Mouse (Mus musculus) cerebellum, postnatal 36 days (tissue): ENCODE measurements around the gene Rep15.
A peak's percentile ranks its signal among the peaks of the same experiment; 100 is the strongest.

Experiments
- DNase-seq, 2 experiments: peaks; one replicate each; pipeline ENCODE4 v3.0.0; 2021 to 2022; ENCODE audit warnings: mixed read lengths in 2 of 2

Rep15 gene

DNA sequence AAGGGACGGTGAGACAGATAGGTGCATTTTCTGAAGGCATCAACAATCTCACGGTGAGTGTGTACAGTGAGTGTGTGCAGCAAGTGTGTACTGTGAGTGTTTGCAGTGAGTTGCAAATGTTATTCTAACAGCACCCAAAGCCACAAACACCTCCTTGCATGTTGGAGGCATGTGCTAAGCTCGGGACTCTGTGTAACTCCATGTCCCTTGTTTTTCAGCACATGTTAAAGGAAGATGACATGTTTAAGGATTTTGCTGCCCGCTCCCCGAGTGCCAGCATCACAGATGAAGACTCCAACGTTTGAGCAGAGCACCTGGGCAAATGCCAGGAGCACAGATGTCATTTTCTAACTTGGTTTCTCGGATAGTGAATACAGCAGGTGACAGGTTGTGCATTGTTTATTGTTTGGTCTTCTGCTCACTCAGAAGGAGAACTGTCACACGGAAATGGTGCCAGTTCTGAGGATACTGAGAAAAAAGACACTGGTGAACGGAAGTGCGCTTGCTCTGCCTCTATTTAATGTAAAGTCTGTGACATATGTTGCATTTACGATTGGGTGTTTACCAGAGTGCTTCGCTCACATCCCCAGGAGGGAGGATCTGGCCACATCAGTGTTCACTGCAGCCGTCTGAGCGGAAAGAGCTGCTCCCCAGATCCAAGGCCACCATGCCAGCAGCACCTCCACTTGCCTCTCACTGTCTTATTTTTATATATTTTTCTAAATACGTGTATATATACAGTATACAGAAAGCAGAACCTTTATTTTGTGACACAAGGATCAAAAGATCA is 2.1 kb upstream of the Rep15 start:
- DNase-seq, result peak; percentile 63 to 72

DNA sequence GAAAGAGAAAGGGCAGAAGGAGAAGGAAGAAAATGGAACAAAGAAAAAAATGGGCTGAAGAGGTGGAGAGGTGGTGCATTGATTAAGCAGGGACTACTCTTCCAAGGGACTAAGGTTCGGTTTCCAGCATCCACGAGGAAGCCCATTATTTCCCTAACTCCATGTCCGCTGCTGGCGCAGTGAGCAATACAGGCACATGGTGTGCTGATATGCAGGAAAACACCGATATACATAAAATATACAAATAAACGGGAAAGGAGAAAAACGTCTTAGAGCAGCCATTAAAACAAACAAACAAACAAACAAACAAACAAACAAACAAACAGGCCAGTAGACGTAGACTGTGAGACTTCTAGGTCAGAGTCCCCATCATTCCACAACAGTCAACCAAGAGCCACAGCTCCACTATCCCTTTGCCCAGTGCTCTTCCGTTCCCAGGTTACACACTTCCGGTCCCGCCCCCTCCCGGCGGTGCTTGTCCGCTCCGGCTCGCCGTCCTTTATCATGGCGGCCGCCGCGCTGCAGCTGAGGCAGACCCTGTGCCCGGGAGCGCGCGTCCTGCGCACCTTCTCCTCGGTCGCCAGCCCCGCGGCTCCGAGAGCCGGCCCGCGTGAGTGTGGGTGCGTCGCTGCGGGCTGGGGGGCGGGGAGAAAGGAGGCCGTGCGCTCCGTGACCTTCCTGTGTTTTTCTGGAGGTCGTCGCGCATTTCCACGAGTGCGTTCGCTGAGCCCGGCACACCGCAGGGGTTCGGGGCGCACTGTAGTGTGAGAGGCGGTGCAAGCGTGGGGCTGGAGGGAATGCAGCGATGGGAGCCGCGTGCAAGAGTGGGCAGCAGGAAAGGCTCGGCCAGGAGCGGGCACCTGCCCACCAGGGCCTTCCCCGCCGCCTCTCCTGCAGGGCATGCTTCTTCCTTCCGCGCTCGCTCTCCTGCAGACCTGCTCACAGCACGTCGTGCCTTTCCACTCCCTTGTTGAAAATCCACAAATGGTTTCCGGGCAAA is 10.2 kb downstream of the Rep15 start, which contains the start of gene Mrps35:
Gene Mrps35, plus strand, starts transcription at position 474 of the 1,000 bp plus-strand sequence.
- DNase-seq, result peak; percentile 92 to 93

DNA sequence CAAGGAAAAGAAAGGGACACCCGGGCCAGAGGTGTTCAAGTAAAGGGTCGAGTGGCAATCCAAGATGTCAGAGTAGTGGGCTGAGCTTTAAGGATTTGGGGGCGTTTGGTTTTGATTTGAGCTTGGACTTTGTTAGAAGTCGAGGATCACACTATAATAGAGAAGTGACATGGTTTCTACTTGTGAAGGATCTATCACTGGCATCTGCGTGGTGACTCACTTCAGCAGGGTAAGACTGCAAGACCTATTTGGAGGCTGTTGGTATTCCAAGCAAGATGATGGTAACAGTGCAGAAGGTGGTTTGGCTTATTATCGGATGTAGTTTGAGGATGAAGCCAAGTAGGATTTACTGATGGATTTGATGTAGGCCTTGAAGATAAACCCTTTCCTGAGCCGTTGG is 11.2 kb downstream of the Rep15 start:
- no peak for DNase-seq

DNA sequence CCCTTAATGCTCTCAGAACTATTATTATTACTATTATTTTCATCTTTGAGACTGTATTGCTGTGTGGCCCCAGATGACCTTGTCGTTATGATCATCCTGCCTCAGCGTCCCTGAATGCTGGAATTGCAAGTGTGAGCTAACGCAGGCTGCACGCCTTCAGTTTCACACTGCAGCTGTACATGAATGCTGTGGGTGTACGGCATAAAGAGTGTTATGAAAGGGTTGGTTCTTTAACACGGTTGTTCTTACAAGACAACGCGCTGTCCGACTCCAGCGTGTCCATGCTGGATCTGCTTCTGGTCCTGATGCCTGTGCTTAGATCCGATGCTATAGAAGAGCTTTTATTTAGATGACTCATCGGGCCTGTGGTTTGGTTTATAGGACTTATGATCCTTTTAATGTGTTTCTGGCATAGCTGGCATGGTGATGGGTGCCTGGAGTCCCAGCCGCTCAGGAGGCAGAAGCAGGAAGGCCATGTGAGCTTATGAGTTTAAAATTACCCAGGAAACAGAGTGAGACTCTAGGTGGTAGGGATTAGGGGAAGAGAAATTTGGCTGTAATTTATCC is 16.9 kb downstream of the Rep15 start:
- DNase-seq, result no peak

DNA sequence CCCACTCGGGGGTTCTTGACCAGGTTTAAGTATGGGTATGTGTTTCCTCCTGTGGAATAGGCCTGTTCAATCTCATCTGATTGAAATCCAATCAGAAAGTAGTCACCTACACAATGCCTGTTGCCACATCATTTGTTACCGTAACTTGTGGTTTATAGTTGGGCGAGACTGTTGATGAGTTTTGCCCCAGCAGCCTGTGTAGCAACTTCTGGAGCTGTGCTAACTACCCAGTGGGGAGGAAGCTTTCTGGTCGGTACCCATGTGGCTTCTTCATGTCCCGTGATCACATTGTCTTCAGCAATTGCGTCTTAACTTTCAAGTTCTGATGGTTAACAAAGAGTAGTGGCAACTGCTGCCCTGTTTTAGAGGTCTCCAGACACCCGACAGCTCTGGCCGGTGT is 19.3 kb downstream of the Rep15 start:
- DNase-seq, result no peak

DNA sequence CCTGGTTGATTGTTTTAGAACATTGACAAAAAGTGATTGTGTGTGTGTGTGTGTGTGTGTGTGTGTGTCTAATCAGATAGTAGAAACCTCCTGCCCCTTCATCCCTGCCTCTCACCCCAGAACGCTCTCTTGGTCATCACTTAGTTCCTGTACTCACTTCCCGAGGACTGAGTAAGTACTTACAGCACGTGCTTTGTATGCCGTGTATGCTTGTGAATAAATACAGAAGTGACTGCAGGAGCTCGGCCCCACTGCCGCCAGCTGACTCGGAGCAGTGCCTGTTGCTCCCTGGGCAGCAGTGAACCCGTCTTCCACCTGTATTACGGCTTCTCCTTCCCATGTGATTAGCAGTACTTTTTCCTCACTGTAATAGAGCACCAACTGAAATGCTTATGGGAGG is 20.1 kb downstream of the Rep15 start:
- no peak for DNase-seq

DNA sequence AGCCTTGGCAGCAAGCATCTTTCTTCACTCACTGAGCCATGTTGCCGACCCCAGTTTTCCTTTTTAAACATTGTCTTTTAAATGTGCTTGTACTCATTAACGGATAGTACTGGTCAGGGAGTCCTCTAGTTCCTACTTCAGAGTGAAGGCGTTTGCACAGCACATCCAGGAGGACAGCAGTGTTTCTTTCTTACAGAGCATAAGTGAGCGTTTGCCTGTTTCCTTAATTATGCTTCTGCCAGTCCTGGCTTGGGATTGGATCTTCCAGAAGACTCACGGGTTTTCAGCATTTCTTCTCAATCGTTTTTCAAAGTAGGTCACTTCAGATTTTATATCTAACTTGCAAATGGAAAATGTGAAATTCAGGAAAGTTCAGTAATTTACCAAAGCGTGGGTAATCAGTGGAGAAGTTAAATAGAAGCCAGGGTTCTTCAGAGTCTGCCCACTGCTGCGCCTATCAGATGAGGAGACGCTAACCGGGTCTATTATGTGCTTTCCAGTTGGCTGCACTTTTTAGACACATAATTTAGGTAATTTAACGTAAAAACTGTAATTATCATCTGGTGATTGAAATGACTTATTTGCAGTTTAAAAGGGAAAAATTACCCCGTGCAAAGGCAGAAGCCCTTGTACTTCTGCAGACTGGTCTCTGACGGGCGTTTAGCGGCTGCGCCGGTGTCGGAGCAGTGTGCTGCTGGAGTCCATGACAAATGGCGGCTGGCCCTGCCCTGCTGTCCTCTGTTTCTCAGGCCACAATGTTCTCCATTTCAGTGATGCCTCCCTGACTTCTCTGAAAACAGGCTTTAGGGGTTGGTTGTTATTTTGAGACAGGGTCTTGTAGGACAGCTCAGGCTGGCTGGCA is 21.6 kb downstream of the Rep15 start:
- no peak for DNase-seq

DNA sequence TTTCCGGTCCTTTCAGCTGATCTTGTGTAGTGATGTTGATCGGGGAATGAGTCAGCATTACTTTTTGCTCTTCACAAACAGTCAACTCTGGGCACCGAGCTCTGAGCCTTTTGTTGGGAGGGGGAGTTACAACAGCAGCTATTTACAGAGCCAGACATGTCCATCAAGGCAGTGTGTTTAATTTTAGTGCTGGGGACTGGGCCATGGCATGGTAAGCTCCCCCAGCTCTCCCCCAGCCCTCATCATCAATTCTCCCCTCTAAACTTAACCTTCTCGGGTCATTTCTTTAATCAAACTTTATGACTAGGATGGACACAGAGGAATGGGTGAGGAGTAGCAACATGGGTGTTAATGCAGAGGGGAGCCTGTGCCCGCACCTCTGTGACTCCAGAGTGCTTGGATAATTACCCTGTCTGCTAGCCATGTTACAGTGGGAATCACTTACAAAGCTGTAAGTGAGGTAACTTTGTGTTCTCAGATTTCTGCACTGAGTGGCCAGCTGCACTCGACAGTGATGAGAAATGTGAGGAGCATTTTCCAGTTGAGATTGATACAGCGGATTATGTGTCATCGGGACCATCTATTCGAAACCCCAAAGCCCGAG is 23.1 kb downstream of the Rep15 start:
- no peak for DNase-seq

DNA sequence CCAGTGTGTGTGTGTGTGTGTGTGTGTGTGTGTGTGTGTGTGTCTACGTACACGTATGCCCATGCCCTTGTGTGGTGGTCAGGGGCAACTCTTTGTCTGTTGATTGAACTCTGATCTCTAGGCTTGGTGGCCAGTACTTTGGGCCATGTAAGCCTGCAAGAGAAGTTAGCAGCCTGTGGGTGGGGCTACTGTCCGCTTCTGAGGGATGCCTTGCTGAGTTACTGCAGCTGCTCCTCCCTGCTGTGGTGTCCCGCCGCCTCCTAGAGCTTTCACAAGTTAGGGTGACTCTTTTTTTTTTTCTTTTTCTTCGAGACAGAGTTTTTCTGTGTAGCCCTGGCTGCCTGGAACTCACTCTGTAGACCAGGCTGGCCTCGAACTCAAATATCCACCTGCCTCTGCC is 26.9 kb downstream of the Rep15 start:
- no peak for DNase-seq

DNA sequence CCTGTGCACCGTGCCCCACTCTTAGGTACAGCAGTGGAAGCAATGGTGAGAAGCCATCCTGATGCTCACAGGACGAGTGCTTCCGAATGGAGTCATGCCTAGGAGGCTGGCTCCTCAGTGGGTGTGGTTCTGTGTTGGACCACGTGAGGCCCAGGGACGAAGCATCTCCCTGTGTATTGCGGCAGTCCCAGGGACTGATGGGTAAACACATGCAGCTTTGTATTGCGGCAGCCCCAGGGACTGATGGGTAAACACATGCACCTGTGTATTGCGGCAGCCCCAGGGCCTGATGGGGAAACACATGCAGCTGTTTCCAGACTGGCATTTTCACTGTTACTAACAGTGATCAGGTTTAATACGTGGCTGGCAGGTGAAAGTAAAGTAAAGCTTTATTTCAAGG is 29.2 kb downstream of the Rep15 start:
- DNase-seq, result no peak

DNA sequence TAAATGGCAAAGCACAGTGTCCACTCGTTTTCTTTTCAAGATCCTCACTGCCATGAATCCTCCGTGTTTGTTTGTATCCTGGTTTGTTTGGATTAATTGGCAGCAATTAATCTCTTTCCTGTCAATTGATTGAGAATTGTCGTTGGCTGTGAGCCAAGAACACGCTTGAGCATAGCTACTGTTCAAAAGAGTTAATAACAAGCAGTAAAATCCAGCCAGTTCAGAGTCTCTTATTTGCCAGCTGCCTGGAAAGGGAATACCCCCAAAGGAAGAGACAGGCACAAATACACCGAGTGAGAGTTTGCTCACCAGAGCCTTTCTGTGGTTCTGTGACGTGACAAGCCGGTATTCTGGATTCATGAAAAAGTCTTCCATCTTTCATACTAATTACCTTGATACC is 29.6 kb downstream of the Rep15 start:
- no peak for DNase-seq

DNA sequence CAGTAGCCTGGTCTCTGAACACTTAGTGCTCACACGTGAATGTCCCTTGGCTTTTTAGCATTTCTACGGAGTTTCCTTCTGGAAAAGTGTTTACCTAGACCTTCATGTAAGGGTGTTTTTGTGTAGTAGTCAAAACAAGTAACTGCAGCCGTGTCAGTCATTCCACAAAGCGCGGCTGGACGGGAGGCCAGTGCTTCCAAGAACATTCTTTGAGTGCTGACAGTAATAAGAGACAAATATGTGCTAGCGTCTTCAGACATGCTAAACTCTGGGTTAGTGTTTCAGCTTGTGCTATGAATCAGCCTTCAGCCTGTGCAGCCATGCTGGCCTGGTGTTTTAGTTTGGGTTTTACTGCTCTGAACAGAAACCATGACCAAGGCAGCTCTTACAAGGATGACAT is 30.3 kb downstream of the Rep15 start:
- no peak for DNase-seq

DNA sequence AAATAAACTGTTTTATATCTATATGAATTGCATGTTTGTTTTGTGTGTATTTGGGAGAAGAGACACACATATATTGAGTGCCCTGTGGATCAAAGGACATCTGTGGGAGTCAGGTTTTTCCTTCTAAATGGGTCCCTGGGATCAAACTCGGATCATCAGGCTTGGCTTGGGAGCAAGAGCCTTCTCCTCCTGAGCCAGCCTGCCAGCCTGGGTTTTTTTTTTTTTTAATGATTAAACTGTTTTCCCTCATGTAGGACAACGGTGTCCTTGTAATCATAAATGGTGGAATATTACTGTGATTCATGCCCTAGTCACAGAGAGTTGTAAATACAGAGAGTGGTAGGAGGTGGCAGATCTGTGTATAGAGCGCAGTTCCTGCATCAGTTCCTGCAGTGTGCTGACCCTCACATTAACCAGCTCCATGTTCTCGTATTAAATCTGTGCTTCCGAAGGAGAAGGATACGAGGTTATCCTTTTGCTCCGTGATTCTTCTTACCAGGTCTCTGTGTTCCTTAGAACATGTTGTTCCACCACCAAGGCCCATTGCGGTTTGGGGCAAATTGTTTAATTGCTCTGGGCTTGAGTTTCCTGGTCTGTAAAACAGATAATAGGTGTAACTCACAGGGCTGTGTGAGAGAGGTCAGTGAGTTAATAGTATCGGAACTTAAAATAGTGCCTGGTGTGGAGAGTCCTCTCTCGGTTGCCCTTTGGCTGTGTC is 32.0 kb downstream of the Rep15 start:
- DNase-seq, result no peak

DNA sequence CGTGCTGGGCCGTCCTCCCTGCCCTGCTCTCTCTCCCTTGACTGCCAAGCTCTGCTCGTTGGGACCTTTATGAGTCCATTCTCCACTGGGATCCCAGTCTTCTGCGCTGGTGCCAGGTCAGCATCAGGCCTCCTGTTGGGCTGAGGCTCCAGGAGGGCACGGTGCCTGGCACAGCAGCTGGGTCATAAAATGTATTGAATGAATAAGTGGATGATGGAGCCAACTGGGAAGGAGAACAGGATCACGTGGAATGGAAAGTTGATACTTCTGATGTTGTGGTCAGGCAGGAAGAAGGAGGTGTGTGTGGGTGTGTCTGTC is 32.5 kb downstream of the Rep15 start:
- DNase-seq, result no peak

DNA sequence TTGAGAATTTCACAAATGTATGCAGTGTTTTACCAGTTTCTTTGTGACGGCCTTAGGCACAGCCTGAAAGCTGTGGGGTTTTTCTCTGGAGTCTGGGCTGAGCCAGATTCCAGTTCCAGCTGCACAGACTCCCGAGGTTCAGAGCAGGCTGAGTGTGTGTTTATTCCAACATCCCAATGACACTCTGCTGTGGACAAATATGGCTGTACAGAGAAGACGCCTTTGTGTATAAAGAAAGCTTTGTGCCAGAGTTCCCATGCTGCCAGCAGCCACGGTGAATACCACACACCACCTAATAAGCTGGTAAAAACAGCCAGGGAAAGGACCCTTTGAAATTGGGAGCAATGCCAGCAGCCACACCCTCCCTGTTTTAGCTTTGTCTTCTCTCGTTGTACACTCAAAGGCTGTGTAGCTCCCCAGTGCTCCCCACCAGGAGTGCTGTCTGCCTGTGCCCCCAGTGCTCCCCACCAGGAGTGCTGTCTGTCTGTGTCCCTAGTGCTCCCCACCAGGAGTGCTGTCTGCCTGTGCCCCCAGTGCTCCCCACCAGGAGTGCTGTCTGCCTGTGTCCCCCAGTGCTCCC is 43.5 kb downstream of the Rep15 start:
- DNase-seq, result no peak

DNA sequence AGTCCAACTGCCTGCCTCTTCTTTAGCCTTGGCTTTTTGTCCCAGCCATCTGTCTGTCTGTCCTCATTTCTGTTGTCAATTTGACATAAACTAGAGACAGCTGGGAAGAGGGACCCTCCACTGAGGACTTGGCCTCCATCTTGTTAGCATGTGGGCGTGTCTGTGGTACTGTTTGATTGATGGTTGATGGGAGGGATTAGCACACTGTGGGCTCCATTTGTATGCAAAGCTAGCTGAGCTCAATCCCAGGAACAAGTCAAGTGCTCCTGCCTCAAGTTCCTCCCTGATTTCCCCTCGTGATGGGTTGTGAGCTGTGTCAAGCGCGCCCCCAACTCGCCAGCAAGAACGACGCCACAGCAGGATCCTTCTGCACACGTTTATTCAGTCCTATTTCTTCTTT is 44.5 kb downstream of the Rep15 start:
- DNase-seq, result no peak

DNA sequence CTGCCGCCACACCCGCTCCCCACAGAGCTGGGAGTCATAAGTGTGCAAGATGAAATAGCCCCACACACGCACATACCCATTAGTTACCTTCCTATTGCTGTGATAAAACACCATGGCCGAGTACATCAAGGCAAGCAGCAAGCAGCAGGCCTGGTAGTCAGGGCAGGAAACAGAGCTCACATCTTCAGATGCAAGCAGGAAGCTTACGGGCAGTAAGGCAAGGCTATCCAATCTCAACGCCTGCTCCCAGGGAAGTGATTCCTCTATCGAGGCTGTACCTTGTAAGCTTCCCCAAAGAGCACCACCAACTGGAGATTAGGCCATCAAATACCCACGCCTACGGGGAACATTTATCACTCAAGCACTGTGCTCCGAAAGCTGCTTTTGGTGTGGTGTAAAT is 47.5 kb downstream of the Rep15 start:
- DNase-seq, result no peak
